Mouse (Mus musculus) hindbrain, embryonic 13.5 days (tissue): ENCODE results near the gene Nrn1l. TPM values are rescaled to one million over a fixed set of nuclear protein-coding genes. Genes with fewer than 3 reads are reported as not detected.

Experiments
- ATAC-seq: fragments of 200-750 bp; cut with Nextera tagmentation; 2 replicates; pipeline ENCODE4 v1.8.0; 2017; ENCODE audit warnings: moderate TSS enrichment; ENCODE audit not compliant: low FRiP score
- H3K27ac ChIP-seq: fragments of 300-500 bp; sonication (generic); 2 replicates; pipeline ENCODE4 v1.5.1; 2015; ENCODE audit warnings: inconsistent platforms, mild to moderate bottlenecking, moderate library complexity
- H3K27me3 ChIP-seq: fragments of 300-500 bp; sonication (generic); 2 replicates; pipeline ENCODE4 v1.6.1; 2015; ENCODE audit warnings: mild to moderate bottlenecking, inconsistent platforms
- H3K36me3 ChIP-seq: fragments of 300-500 bp; sonication (generic); 2 replicates; pipeline ENCODE4 v1.6.1; 2015; ENCODE audit warnings: mild to moderate bottlenecking, inconsistent platforms
- H3K4me1 ChIP-seq: fragments of 300-500 bp; sonication (generic); replicated peaks from 2 replicates; pipeline ENCODE4 v1.6.1; 2015; ENCODE audit warnings: inconsistent platforms
- H3K4me2 ChIP-seq: fragments of 300-500 bp; sonication (generic); 2 replicates; pipeline ENCODE4 v1.6.1; 2015; ENCODE audit warnings: inconsistent platforms, mild to moderate bottlenecking, moderate library complexity
- H3K4me3 ChIP-seq: fragments of 300-500 bp; sonication (generic); 2 replicates; pipeline ENCODE4 v1.5.1; 2015; ENCODE audit warnings: mild to moderate bottlenecking, inconsistent platforms
- H3K9ac ChIP-seq: fragments of 300-500 bp; sonication (generic); 2 replicates; pipeline ENCODE4 v1.6.1; 2015; ENCODE audit warnings: mild to moderate bottlenecking, inconsistent platforms
- H3K9me3 ChIP-seq: fragments of 300-500 bp; sonication (generic); 2 replicates; pipeline ENCODE4 v1.6.1; 2016; ENCODE audit warnings: inconsistent platforms
- WGBS: fragments of 180-500 bp; shearing (Covaris S2); methylation state at CpG from one replicate; pipeline ENCODE4 v1.1.7; 2015; 5-methylcytosine and 5-hydroxymethylcytosine counted together
- polyA plus RNA-seq: library from polyadenylated mRNA; unstranded; fragments of >200 nt; fragmentation: Nextera tagmentation; extraction: Ambion mirVana; gene quantifications from 2 replicates; pipeline ENCODE4 v1.2.1, GENCODE M21; 2015

The Nrn1l gene
- 0.88 and 0.94 TPM in 2 replicates for polyA plus RNA-seq

DNA sequence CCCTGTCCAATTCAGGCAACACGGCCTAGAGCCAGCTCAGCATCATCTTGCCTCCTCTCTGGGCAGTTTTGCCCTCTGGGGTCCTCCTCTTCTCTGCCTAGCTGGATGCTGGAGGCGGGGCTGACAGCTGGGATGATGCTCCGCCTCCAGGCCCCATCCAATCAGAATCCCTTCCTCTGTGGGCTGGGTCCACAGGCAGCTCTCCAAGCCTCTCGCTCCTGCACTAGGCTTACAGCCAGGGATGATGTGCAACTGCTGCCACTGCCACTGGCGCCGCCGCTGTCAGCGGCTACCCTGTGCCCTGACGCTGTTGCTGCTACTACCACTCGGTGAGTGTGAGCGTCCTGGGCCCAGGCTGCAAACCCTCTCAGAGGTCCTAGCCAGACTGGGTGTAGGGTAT lies at the start of gene Nrn1l:
TSS of gene Nrn1l (plus strand) at position 229 of the 400 bp plus-strand sequence.
- Histone ChIP-seq H3K4me1 (peaks cover 10% of the 10 kb centered on the region), H3K27me3 (no peaks in the 10 kb centered on the region), H3K4me3 (peak within 1 kb of the TSS; percentile 7; the same call in 1 of the 2 replicates), H3K4me2 (0 out of 2 replicates have a peak within 1 kb of the TSS, but pooled peaks have one; percentile 26), H3K9me3 (no peaks in the 10 kb centered on the region), H3K27ac (peak within 1 kb of the TSS; percentile 62), H3K36me3 (peaks cover 69% of the 10 kb centered on the region), H3K9ac (peak within 1 kb of the TSS; percentile 43)
- peak; percentile 81 for ATAC-seq
- WGBS, result 6% methylated on average over 11 of the region's 11 CpGs

DNA sequence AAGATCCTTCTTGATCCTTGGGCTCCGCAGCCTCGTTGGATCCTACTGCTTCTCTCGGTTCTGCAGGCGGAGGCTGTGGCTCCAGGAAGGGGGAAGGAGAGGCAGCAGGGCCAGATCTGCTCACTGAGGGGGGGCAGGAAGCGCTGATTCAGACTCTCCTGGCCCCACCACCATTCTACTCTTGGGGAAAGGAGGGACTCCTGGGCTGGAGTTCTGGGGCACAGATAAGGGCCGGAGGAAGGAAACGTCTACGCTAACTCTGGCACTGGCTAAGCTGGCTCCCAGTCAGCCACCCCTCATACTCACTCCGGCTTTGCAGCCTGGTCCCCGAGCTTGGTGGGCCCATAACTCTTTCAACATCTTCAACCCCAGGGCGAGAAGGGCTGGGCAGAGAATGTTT lies 46.7 kb upstream of the Nrn1l start:
- no peak for ATAC-seq
- no peak overlapping the region for H3K4me2 ChIP-seq
- WGBS, result 94% methylated on average over 11 of the region's 11 CpGs
- no peak overlapping the region for H3K4me3 ChIP-seq
- H3K27ac ChIP-seq, result no peak overlapping the region
- peaks cover 8% of the 10 kb centered on the region for H3K4me1 ChIP-seq
- peaks cover 72% of the 10 kb centered on the region for H3K36me3 ChIP-seq
- no peaks in the 10 kb centered on the region for H3K9me3 ChIP-seq
- H3K9ac ChIP-seq, result no peak overlapping the region
- no peaks in the 10 kb centered on the region for H3K27me3 ChIP-seq

DNA sequence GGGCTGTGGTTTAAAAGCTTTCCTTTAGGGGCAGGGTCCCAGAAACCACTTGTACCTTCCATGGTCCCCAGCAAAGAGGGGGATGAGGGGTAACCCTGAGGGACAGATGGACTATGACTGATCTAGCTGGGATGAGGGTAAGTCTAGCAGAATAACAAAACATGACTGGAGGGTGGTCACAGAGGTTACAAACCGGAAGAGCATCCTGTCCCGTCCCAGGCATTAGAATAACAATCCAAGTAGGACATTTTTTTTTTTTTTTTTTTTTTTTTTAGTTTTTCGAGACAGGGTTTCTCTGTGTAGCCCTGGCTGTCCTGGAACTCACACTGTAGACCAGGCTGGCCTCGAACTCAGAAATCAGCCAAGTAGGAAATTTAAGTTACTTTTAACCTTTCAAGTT lies 43.4 kb upstream of the Nrn1l start:
- no peak for ATAC-seq
- H3K4me3 ChIP-seq, result no peak overlapping the region; the same call in 1 of the 2 replicates
- no peaks in the 10 kb centered on the region for H3K27me3 ChIP-seq
- H3K4me2 ChIP-seq, result 0 out of 2 replicates have a peak overlapping the region, but pooled peaks have one; percentile 44
- peak overlapping the region; percentile 43; the same call in 1 of the 2 replicates for H3K9ac ChIP-seq
- 82% methylated on average over 4 of the region's 4 CpGs for WGBS
- H3K27ac ChIP-seq, result no peak overlapping the region
- peaks cover 45% of the 10 kb centered on the region for H3K36me3 ChIP-seq
- H3K4me1 ChIP-seq, result peaks cover 11% of the 10 kb centered on the region
- no peaks in the 10 kb centered on the region for H3K9me3 ChIP-seq

DNA sequence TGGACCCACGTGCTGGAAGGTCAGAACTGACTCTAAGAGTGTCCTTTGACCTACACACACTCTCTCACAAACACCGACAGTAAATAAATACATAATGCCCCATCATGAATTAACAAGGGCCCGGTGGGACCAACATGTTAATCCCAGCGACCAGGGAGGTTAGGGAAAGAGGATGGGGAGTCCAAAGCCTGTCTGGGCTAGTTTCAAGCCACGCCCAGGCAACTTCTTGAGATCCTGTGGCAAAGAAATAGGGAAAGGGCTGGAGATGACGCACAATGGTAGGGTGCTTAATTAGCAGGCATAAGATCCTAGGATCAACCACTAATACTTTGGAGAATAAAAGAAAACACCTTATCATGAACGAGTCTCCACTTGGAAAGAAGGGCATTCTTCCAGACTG lies 42.8 kb upstream of the Nrn1l start:
- WGBS, result 79% methylated on average over 7 of the region's 7 CpGs
- peak overlapping the region; percentile 23 for H3K4me3 ChIP-seq

DNA sequence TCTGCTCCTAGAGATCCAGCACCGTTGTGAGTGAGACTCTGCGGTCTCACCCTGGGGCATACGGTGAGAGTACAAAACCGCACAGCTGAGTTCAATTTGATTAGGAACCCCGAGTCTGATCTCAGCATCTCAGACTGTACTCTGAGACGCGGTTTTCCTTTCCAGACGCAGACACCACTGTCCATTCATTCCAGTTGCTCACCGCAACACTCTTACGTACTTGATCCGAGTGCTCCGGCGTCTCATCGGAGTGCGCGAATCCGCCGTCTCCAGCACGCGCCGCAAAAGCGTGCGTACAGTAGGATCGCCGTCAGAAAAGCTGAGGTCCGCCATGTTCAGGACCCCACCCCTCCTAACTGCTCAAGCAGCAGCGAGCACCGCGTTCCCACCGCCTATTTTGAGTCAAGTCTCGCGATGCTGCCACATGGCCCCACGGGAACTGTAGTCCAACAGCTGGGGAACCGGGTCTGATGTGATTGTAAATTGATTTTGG lies 41.7 kb upstream of the Nrn1l start:
- Histone ChIP-seq H3K27ac (peak overlapping the region; percentile 85), H3K9me3 (no peaks in the 10 kb centered on the region), H3K4me2 (peak overlapping the region; percentile 87), H3K9ac (peak overlapping the region; percentile 88), H3K27me3 (no peaks in the 10 kb centered on the region), H3K4me1 (peaks cover 24% of the 10 kb centered on the region), H3K4me3 (peak overlapping the region; percentile 77), H3K36me3 (peaks cover 28% of the 10 kb centered on the region)
- ATAC-seq, result peak; percentile 81
- under 1% methylated on average over 34 of the region's 34 CpGs for WGBS

More for the DNA sequence above, 42.8 kb upstream of the Nrn1l start:
- H3K4me1 ChIP-seq, result peaks cover 13% of the 10 kb centered on the region
- no peaks in the 10 kb centered on the region for H3K9me3 ChIP-seq
- no peak for ATAC-seq
- peaks cover 39% of the 10 kb centered on the region for H3K36me3 ChIP-seq
- peak overlapping the region; percentile 44 for H3K4me2 ChIP-seq
- H3K27me3 ChIP-seq, result no peaks in the 10 kb centered on the region
- H3K9ac ChIP-seq, result peak overlapping the region; percentile 43
- H3K27ac ChIP-seq, result no peak overlapping the region

DNA sequence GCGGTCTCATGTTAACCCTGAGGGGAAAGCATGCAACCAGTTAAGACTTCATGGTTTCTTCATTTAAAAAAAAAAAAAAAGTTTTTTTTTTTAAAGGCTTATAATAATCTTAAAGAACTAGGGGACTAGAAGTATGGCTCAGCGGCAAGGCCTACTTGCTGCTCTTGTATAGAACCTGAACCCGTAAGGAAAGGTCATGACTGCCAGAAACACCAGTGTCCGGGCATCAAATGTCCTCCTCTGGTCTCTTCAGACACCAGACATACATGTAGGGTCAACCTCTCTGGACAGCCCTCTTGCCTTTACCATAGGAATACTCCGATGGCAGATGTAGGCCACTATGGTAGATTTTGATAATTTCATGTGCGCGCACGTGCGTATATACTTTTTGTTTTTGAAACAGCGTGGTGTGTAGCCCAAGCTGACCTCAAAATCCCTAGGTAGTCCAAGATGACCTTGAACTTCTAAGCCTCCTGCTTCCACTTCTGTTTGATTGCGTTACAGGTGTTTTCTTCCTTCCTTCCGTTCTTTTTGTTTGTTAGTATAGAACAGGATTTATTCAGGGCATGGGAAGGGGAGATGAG lies 41.1 kb upstream of the Nrn1l start:
- peaks cover 30% of the 10 kb centered on the region for H3K4me1 ChIP-seq
- H3K4me3 ChIP-seq, result peak overlapping the region; percentile 77
- no peak for ATAC-seq
- H3K4me2 ChIP-seq, result peak overlapping the region; percentile 87; the same call in 1 of the 2 replicates
- no peaks in the 10 kb centered on the region for H3K9me3 ChIP-seq
- H3K9ac ChIP-seq, result no peak overlapping the region
- H3K36me3 ChIP-seq, result peaks cover 23% of the 10 kb centered on the region
- H3K27ac ChIP-seq, result 0 out of 2 replicates have a peak overlapping the region, but pooled peaks have one; percentile 1
- H3K27me3 ChIP-seq, result no peaks in the 10 kb centered on the region
- WGBS, result 82% methylated on average over 12 of the region's 12 CpGs

- Histone ChIP-seq H3K4me1 (peaks cover 39% of the 10 kb centered on the region), H3K4me2 (no peak within 1 kb of the TSS), H3K4me3 (0 out of 2 replicates have a peak within 1 kb of the TSS, but pooled peaks have one; percentile 77), H3K27ac (0 out of 2 replicates have a peak within 1 kb of the TSS, but pooled peaks have one; percentile 1), H3K9me3 (no peaks in the 10 kb centered on the region), H3K9ac (no peak within 1 kb of the TSS), H3K27me3 (no peaks in the 10 kb centered on the region), H3K36me3 (peaks cover 14% of the 10 kb centered on the region)
- WGBS, result 93% methylated on average over 3 of the region's 3 CpGs
- ATAC-seq, result no peak
Measured at GRCm38 (mm10) chr8:105853178-105853577, 40.2 kb upstream of the Nrn1l start, which contains the start of gene Cenpt. Gene Cenpt (minus strand): TSS chr8:105853278.

DNA sequence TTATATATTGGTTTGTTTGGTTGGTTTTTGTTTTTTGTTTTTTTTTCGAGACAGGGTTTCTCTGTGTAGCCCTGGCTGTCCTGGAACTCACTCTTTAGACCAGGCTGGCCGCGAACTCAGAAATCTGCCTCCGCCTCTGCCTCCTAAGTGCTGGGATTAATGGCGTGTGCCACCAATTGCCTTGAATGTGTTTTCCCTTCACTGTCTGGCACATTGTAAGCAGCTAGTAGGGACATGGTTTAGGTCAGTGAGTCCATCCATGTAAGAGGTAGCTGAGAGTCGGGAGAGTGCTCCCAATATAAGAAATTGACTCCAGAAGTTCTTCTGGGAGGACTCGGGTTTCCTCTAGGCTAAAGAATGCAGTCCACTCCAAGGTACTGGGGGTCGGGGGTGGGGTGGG lies 39.1 kb upstream of the Nrn1l start:
- H3K4me1 ChIP-seq, result peaks cover 50% of the 10 kb centered on the region
- H3K27ac ChIP-seq, result no peak overlapping the region
- peaks cover 2% of the 10 kb centered on the region; the same call in 1 of the 2 replicates for H3K36me3 ChIP-seq
- H3K4me2 ChIP-seq, result peak overlapping the region; percentile 99; the same call in 1 of the 2 replicates
- H3K4me3 ChIP-seq, result peak overlapping the region; percentile 82
- 27% methylated on average over 8 of the region's 8 CpGs for WGBS
- no peaks in the 10 kb centered on the region for H3K27me3 ChIP-seq
- H3K9me3 ChIP-seq, result no peaks in the 10 kb centered on the region
- H3K9ac ChIP-seq, result peak overlapping the region; percentile 93; the same call in 1 of the 2 replicates
- no peak; the same call in 1 of the 2 replicates for ATAC-seq

- peak within 1 kb of the TSS; percentile 82 for H3K4me3 ChIP-seq
- WGBS, result under 1% methylated on average over 43 of the region's 43 CpGs
- H3K4me2 ChIP-seq, result peak within 1 kb of the TSS; percentile 99
- H3K9me3 ChIP-seq, result no peaks in the 10 kb centered on the region
- H3K27me3 ChIP-seq, result no peaks in the 10 kb centered on the region
- peak; percentile 91 for ATAC-seq
- no peaks in the 10 kb centered on the region for H3K36me3 ChIP-seq
- peak within 1 kb of the TSS; percentile 93 for H3K9ac ChIP-seq
- H3K27ac ChIP-seq, result peak within 1 kb of the TSS; percentile 89
- H3K4me1 ChIP-seq, result peaks cover 55% of the 10 kb centered on the region
Measured at GRCm38 (mm10) chr8:105854715-105855216, 38.6 kb upstream of the Nrn1l start, which contains the start of gene Thap11. Gene Thap11 (plus strand): TSS chr8:105855132.

GRCm38 (mm10) chr8:105855248-105856167 lies 37.9 kb upstream of the Nrn1l start:
- ATAC-seq, result peak; percentile 9
- Histone ChIP-seq H3K27me3 (no peaks in the 10 kb centered on the region), H3K9ac (peak overlapping the region; percentile 93), H3K4me1 (peaks cover 55% of the 10 kb centered on the region), H3K27ac (peak overlapping the region; percentile 89), H3K4me3 (peak overlapping the region; percentile 82), H3K9me3 (no peaks in the 10 kb centered on the region), H3K36me3 (no peaks in the 10 kb centered on the region), H3K4me2 (peak overlapping the region; percentile 99)
- WGBS, result under 1% methylated on average over 71 of the region's 71 CpGs

DNA sequence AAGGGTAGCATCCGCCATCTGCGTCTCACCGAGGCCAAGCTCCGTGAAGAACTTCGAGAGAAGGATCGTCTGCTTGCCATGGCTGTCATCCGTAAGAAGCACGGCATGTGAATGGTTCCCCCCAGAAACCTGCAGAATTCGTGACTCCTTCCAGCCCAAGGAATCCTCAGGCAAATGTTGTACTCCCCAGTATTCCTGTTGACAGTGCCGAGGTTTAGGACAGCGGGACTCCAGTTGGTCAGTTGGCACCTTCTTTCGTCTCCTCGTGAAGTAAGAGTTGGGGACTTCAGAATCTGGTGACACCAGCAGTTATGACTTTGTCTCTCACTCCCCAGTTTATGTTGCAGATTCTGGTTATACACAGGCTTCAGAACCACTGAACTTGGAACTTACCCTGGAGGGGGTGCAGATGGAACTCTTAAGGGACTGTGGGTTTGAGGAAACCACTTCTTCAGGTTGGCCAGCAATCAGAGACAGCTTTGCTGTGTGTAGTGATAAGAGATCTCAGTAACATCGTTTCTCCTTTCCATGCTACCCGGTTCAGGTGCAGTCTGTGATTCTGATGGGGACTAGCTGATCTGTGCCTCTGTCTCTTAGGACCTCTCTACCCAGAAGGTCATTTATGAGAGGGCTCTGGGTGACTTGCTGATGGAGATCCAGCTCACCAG lies 37.1 kb upstream of the Nrn1l start:
- H3K4me1 ChIP-seq, result peaks cover 53% of the 10 kb centered on the region
- H3K27me3 ChIP-seq, result no peaks in the 10 kb centered on the region

More for the DNA sequence above, 37.1 kb upstream of the Nrn1l start:
- no peaks in the 10 kb centered on the region for H3K36me3 ChIP-seq
- ATAC-seq, result no peak
- H3K9me3 ChIP-seq, result no peaks in the 10 kb centered on the region
- H3K4me3 ChIP-seq, result peak overlapping the region; percentile 82
- H3K4me2 ChIP-seq, result peak overlapping the region; percentile 99
- H3K9ac ChIP-seq, result peak overlapping the region; percentile 93
- peak overlapping the region; percentile 89 for H3K27ac ChIP-seq
- 18% methylated on average over 15 of the region's 15 CpGs for whole genome bisulfite sequencing
